Mouse (Mus musculus) liver, embryonic 15.5 days (tissue): ENCODE results near the gene Zfp398. TPM values are rescaled to one million over a fixed set of nuclear protein-coding genes. Genes with fewer than 3 reads are reported as not detected.

Source experiments
- ATAC-seq: fragments of 200-750 bp; cut with Nextera tagmentation; 2 replicates; pipeline ENCODE4 v1.8.0; 2017; ENCODE audit warnings: moderate number of reproducible peaks, mild to moderate bottlenecking, moderate library complexity; ENCODE audit not compliant: insufficient read depth
- H3K27ac ChIP-seq: fragments of 300-500 bp; sonication (generic); replicated peaks from 2 replicates; pipeline ENCODE4 v1.5.1; 2015; ENCODE audit warnings: mild to moderate bottlenecking, inconsistent platforms
- H3K27me3 ChIP-seq: fragments of 300-500 bp; sonication (generic); 2 replicates; pipeline ENCODE4 v1.6.1; 2015; ENCODE audit warnings: mild to moderate bottlenecking, inconsistent platforms
- H3K36me3 ChIP-seq: fragments of 300-500 bp; sonication (generic); replicated peaks from 2 replicates; pipeline ENCODE4 v1.6.1; 2015; ENCODE audit warnings: moderate library complexity, mild to moderate bottlenecking, inconsistent platforms
- H3K4me1 ChIP-seq: fragments of 300-500 bp; sonication (generic); replicated peaks from 2 replicates; pipeline ENCODE4 v1.6.1; 2015; ENCODE audit warnings: inconsistent platforms
- H3K4me2 ChIP-seq: fragments of 300-500 bp; sonication (generic); 2 replicates; pipeline ENCODE4 v1.6.1; 2015; ENCODE audit warnings: moderate library complexity, mild to moderate bottlenecking, inconsistent platforms
- H3K4me3 ChIP-seq: fragments of 300-500 bp; sonication (generic); replicated peaks from 2 replicates; pipeline ENCODE4 v1.5.1; 2015; ENCODE audit warnings: mild to moderate bottlenecking, inconsistent platforms
- H3K9ac ChIP-seq: fragments of 300-500 bp; sonication (generic); 2 replicates; pipeline ENCODE4 v1.6.1; 2015; ENCODE audit warnings: moderate library complexity, mild to moderate bottlenecking, inconsistent platforms
- H3K9me3 ChIP-seq: fragments of 300-500 bp; sonication (generic); replicated peaks from 2 replicates; pipeline ENCODE4 v1.6.1; 2016; ENCODE audit warnings: inconsistent platforms
- WGBS: fragments of 180-500 bp; shearing (Covaris S2); methylation state at CpG from one replicate; pipeline ENCODE4 v1.1.7; 2015; ENCODE audit warnings: mixed read lengths; ENCODE audit not compliant: insufficient replicate concordance; 5-methylcytosine and 5-hydroxymethylcytosine counted together
- polyA plus RNA-seq: library from polyadenylated mRNA; unstranded; fragments of >200 nt; fragmentation: Nextera tagmentation; extraction: Ambion mirVana; gene quantifications from 2 replicates; pipeline ENCODE4 v1.2.1, GENCODE M21; 2015

Gene Zfp398
- polyA plus RNA-seq, 1 experiment from 2014 or later: 1.6 TPM

GRCm38 (mm10) chr6:47827462-47827861 lies 8.0 kb upstream of the Zfp398 start:
- no peaks in the 10 kb centered on the region for H3K36me3 ChIP-seq
- H3K9ac ChIP-seq: no peak overlapping the region
- 84% methylated on average over 4 of the region's 4 CpGs for WGBS
- H3K9me3 ChIP-seq: no peaks in the 10 kb centered on the region
- H3K27ac ChIP-seq: no peak overlapping the region
- no peak overlapping the region for H3K4me3 ChIP-seq
- H3K4me2 ChIP-seq: no peak overlapping the region
- peaks cover 22% of the 10 kb centered on the region for H3K4me1 ChIP-seq
- no peak for ATAC-seq
- H3K27me3 ChIP-seq: no peaks in the 10 kb centered on the region

- H3K4me3 ChIP-seq: no peak overlapping the region
- no peak overlapping the region for H3K27ac ChIP-seq
- H3K4me1 ChIP-seq: peaks cover 22% of the 10 kb centered on the region
- 43% methylated on average over 1 of the region's 1 CpGs for WGBS
- no peak for ATAC-seq
- H3K4me2 ChIP-seq: 0 out of 2 replicates have a peak overlapping the region, but pooled peaks have one; percentile 9
- H3K27me3 ChIP-seq: no peaks in the 10 kb centered on the region
- H3K9me3 ChIP-seq: no peaks in the 10 kb centered on the region
- no peak overlapping the region for H3K9ac ChIP-seq
- H3K36me3 ChIP-seq: no peaks in the 10 kb centered on the region
These were observed 6.5 kb upstream of the Zfp398 start for GRCm38 (mm10) chr6:47828950-47829349.

- peak; percentile 84 for ATAC-seq
- 2% methylated on average over 64 of the region's 64 CpGs for WGBS
- H3K9ac ChIP-seq: peak within 1 kb of the TSS; percentile 80
- H3K4me1 ChIP-seq: peaks cover 25% of the 10 kb centered on the region
- no peaks in the 10 kb centered on the region for H3K36me3 ChIP-seq
- H3K27me3 ChIP-seq: no peaks in the 10 kb centered on the region
- H3K27ac ChIP-seq: peak within 1 kb of the TSS; percentile 68
- H3K9me3 ChIP-seq: no peaks in the 10 kb centered on the region
- peak within 1 kb of the TSS; percentile 95 for H3K4me2 ChIP-seq
- H3K4me3 ChIP-seq: peak within 1 kb of the TSS; percentile 85
These were observed 5.1 kb upstream of the Zfp398 start, which contains the start of gene Zfp786 for GRCm38 (mm10) chr6:47830104-47831078. Gene Zfp786, minus strand, starts transcription at chr6:47830867.

- Histone ChIP-seq H3K4me3 (no peak overlapping the region), H3K9me3 (no peaks in the 10 kb centered on the region), H3K9ac (no peak overlapping the region), H3K4me1 (peaks cover 37% of the 10 kb centered on the region), H3K27ac (no peak overlapping the region), H3K36me3 (no peaks in the 10 kb centered on the region), H3K4me2 (no peak overlapping the region), H3K27me3 (no peaks in the 10 kb centered on the region)
- ATAC-seq: no peak
- 75% methylated on average over 1 of the region's 1 CpGs for WGBS
These were observed 3.2 kb upstream of the Zfp398 start for GRCm38 (mm10) chr6:47832220-47832619.

- H3K4me2 ChIP-seq: peak overlapping the region; percentile 94
- ATAC-seq: peak; percentile 62
- H3K36me3 ChIP-seq: no peaks in the 10 kb centered on the region
- H3K27ac ChIP-seq: peak overlapping the region; percentile 86
- under 1% methylated on average over 49 of the region's 49 CpGs for WGBS
- no peaks in the 10 kb centered on the region for H3K9me3 ChIP-seq
- H3K9ac ChIP-seq: peak overlapping the region; percentile 86
- H3K4me1 ChIP-seq: peaks cover 33% of the 10 kb centered on the region
- peak overlapping the region; percentile 95 for H3K4me3 ChIP-seq
- no peaks in the 10 kb centered on the region for H3K27me3 ChIP-seq
These were observed 592 bp downstream of the Zfp398 start for GRCm38 (mm10) chr6:47835984-47836521.

GRCm38 (mm10) chr6:47837630-47838029 lies 2.2 kb downstream of the Zfp398 start:
- no peak for ATAC-seq
- no peak overlapping the region for H3K27ac ChIP-seq
- 24% methylated on average over 2 of the region's 2 CpGs for WGBS

GRCm38 (mm10) chr6:47841077-47841476 lies 5.6 kb downstream of the Zfp398 start:
- WGBS: 100% methylated on average over 1 of the region's 1 CpGs
- Histone ChIP-seq H3K4me2 (no peak overlapping the region), H3K36me3 (no peaks in the 10 kb centered on the region), H3K9ac (no peak overlapping the region), H3K4me3 (no peak overlapping the region), H3K27me3 (no peaks in the 10 kb centered on the region), H3K9me3 (no peaks in the 10 kb centered on the region), H3K4me1 (peaks cover 35% of the 10 kb centered on the region), H3K27ac (no peak overlapping the region)
- ATAC-seq: no peak

More at GRCm38 (mm10) chr6:47837630-47838029, 2.2 kb downstream of the Zfp398 start:
- Histone ChIP-seq H3K4me2 (no peak overlapping the region), H3K27me3 (no peaks in the 10 kb centered on the region), H3K4me3 (no peak overlapping the region), H3K4me1 (peaks cover 40% of the 10 kb centered on the region), H3K9ac (no peak overlapping the region), H3K9me3 (no peaks in the 10 kb centered on the region), H3K36me3 (no peaks in the 10 kb centered on the region)

GRCm38 (mm10) chr6:47841831-47842230 lies 6.4 kb downstream of the Zfp398 start:
- Histone ChIP-seq H3K4me1 (peaks cover 29% of the 10 kb centered on the region), H3K27ac (no peak overlapping the region), H3K4me2 (no peak overlapping the region), H3K9me3 (no peaks in the 10 kb centered on the region), H3K36me3 (no peaks in the 10 kb centered on the region), H3K9ac (no peak overlapping the region), H3K4me3 (no peak overlapping the region), H3K27me3 (no peaks in the 10 kb centered on the region)
- 62% methylated on average over 2 of the region's 2 CpGs for WGBS
- ATAC-seq: no peak

GRCm38 (mm10) chr6:47842337-47842736 lies 6.9 kb downstream of the Zfp398 start:
- Histone ChIP-seq H3K4me2 (no peak overlapping the region), H3K27me3 (no peaks in the 10 kb centered on the region), H3K4me1 (peaks cover 24% of the 10 kb centered on the region), H3K9ac (no peak overlapping the region), H3K4me3 (no peak overlapping the region), H3K9me3 (no peaks in the 10 kb centered on the region), H3K27ac (no peak overlapping the region), H3K36me3 (no peaks in the 10 kb centered on the region)
- ATAC-seq: peak; percentile 57
- 75% methylated on average over 1 of the region's 1 CpGs for WGBS

GRCm38 (mm10) chr6:47845779-47846178 lies 10.3 kb downstream of the Zfp398 start:
- ATAC-seq: no peak
- no peaks in the 10 kb centered on the region for H3K9me3 ChIP-seq
- H3K4me1 ChIP-seq: peaks cover 7% of the 10 kb centered on the region
- H3K27ac ChIP-seq: no peak overlapping the region
- H3K9ac ChIP-seq: no peak overlapping the region
- H3K36me3 ChIP-seq: no peaks in the 10 kb centered on the region
- H3K4me3 ChIP-seq: no peak overlapping the region
- H3K4me2 ChIP-seq: no peak overlapping the region
- no peaks in the 10 kb centered on the region for H3K27me3 ChIP-seq

- H3K9me3 ChIP-seq: no peaks in the 10 kb centered on the region
- H3K27ac ChIP-seq: no peak overlapping the region
- no peak overlapping the region for H3K4me3 ChIP-seq
- H3K4me1 ChIP-seq: no peaks in the 10 kb centered on the region
- H3K4me2 ChIP-seq: no peak overlapping the region
- H3K27me3 ChIP-seq: no peaks in the 10 kb centered on the region
- ATAC-seq: no peak
- WGBS: 79% methylated on average over 6 of the region's 6 CpGs
- no peak overlapping the region for H3K9ac ChIP-seq
- peaks cover 9% of the 10 kb centered on the region; the same call in 1 of the 2 replicates for H3K36me3 ChIP-seq
These were observed 21.8 kb downstream of the Zfp398 start for GRCm38 (mm10) chr6:47857241-47857640.
